Mouse (Mus musculus): Measurements from ENCODE around the gene Anks1.

DNA sequence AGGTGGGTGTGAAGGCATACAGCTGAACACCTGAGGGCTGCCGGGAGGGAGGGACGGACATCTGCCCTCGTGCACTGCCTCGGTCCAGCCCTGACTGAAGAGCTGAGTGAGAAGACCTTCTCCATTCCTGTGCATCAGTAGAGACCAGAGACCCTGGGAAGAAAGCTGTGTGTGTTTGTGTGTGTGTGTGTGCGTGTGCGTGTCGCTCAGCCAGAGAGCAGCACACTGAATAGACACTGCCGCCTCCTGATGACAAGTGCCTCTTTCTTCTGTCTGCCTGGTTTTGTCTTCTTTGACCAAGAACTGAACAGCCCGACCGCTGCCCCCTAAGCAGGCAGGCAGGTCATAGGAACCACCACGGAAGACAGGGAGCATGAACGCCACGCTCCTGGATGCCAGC, 132.2 kb downstream of the Anks1 start:
- no peak for TF ChIP-seq CTCF (IDR thresholded peaks at IDR 0.05; ENCODE audit: control insufficient read depth, insufficient read depth, insufficient replicate concordance, low read depth, low read length)
- no peak for TF ChIP-seq POLR2A (IDR thresholded peaks at IDR 0.05; ENCODE audit: control insufficient read depth, low read depth, low read length)
